ENCODE assay signal across 8 mouse cellular contexts in genomic region chr9:65031355-65031754, GRCm38 (mm10). TPM values are rescaled to one million over a fixed set of nuclear protein-coding genes. Genes with fewer than 3 reads are reported as not detected.
DNase-seq lines count a peak whose midpoint lies in the region; ATAC-seq and TF ChIP-seq lines count a peak whose summit lies in the region.
"Not testable (repeated sequence)": the region's sequence is repeated elsewhere in the genome, so short reads cannot be mapped to it uniquely, and the experiment has no call there.

No protein-coding gene starts in this region.

- peaks cover 26% of the 10 kb centered on the region for H3K36me3 ChIP-seq in erythroblast, embryonic 14.5 days (ENCODE audit: control insufficient read depth)
- not testable (repeated sequence) for H3K36me3 ChIP-seq in kidney, postnatal 0 days (ENCODE audit: insufficient read depth, low read length); macrophage (ENCODE audit: inconsistent target)
- H3K36me3 ChIP-seq in liver, embryonic 15.5 days (replicated peaks): peaks cover 11% of the 10 kb centered on the region

- H3K27me3 ChIP-seq in erythroblast, embryonic 14.5 days (ENCODE audit: control insufficient read depth); kidney, postnatal 0 days (ENCODE audit: insufficient read depth, low read length); liver, embryonic 15.5 days: not testable (repeated sequence)

- peak overlapping the region; percentile 16 for H3K4me3 ChIP-seq in erythroblast, embryonic 14.5 days (replicated peaks)
- not testable (repeated sequence) for H3K4me3 ChIP-seq in kidney, postnatal 0 days (replicated peaks; ENCODE audit: low read depth, low read length); liver, embryonic 15.5 days (replicated peaks); macrophage (ENCODE audit: inconsistent target)

- H3K79me2 ChIP-seq in macrophage (ENCODE audit: inconsistent target): peaks cover 27% of the 10 kb centered on the region

- WGBS in kidney, postnatal 0 days: 76% methylated on average over 5 of the region's 5 CpGs
- 26% methylated on average over 5 of the region's 5 CpGs for WGBS in liver, embryonic 15.5 days (ENCODE audit: insufficient replicate concordance)
- 21% methylated on average over 5 of the region's 5 CpGs for WGBS in macrophage (ENCODE audit: missing documents)

- peaks cover 37% of the 10 kb centered on the region for H3K4me1 ChIP-seq in erythroblast, embryonic 14.5 days (ENCODE audit: control insufficient read depth)
- H3K4me1 ChIP-seq in kidney, postnatal 0 days (replicated peaks; ENCODE audit: insufficient read depth, low read length): not testable (repeated sequence)
- peaks cover 27% of the 10 kb centered on the region for H3K4me1 ChIP-seq in liver, embryonic 15.5 days (replicated peaks)

- DNase-seq in A20 (ENCODE audit: low read depth, low spot score) (peak; percentile 69), MEL-GATA-1-ER (ENCODE audit: extremely low read depth, low read depth) (peak; percentile 50)
- not testable (repeated sequence) for DNase-seq in kidney, postnatal 0 days (ENCODE audit: low spot score)
- DNase-seq in spleen, adult 12 weeks (ENCODE audit: low spot score): peak; percentile 22
- peak; percentile 11 to 12 for DNase-seq in thymus, postnatal 36 days

- H3K4me2 ChIP-seq in kidney, postnatal 0 days (ENCODE audit: low read length): not testable (repeated sequence)
- peak overlapping the region; percentile 87 for H3K4me2 ChIP-seq in liver, embryonic 15.5 days

- not testable (repeated sequence) for H3K27ac ChIP-seq in kidney, postnatal 0 days
- 0 out of 2 replicates have a peak overlapping the region, but pooled peaks have one; percentile 95 for H3K27ac ChIP-seq in liver, embryonic 15.5 days (replicated peaks)
- H3K27ac ChIP-seq in macrophage: peak overlapping the region; percentile 81; the same call in 1 of the 2 replicates

- not testable (repeated sequence) for ATAC-seq in kidney, postnatal 0 days (replicated peaks; ENCODE audit: low FRiP score, low read depth); liver, embryonic 15.5 days (ENCODE audit: insufficient read depth)

- H3K9me3 ChIP-seq in erythroblast, embryonic 14.5 days (ENCODE audit: control insufficient read depth, low read length); kidney, postnatal 0 days (replicated peaks; ENCODE audit: low read length); liver, embryonic 15.5 days (replicated peaks): not testable (repeated sequence)

- TF ChIP-seq CTCF in kidney, postnatal 0 days (IDR thresholded peaks at IDR 0.05; ENCODE audit: low read depth): peak; percentile 28; the same call in 1 of the 2 replicates

- not testable (repeated sequence) for H3K9ac ChIP-seq in kidney, postnatal 0 days (ENCODE audit: low read depth, low read length); liver, embryonic 15.5 days

RNA-seq across cellular contexts. Expression of gene Dpp8, which starts 0.9 kb away (rescaled TPM):
- polyA plus RNA-seq in erythroblast, embryonic 14.5 days (2012): 0.33 and 0.43 TPM in 2 replicates
- polyA plus RNA-seq in kidney, postnatal 0 days (2015; fragmentation: Nextera tagmentation; extraction: Ambion mirVana): 22.9 and 23.2 TPM in 2 replicates
- polyA plus RNA-seq in liver, embryonic 15.5 days (2015; fragmentation: Nextera tagmentation; extraction: Ambion mirVana): 17.7 and 19.2 TPM in 2 replicates
- total RNA-seq in macrophage (2018; cell fraction: chromatin; rRNA removed): 100 to 1,000 TPM; 156 to 345 (median 254) TPM
- total RNA-seq in macrophage (2018; cell fraction: cytosol; rRNA removed): 10 to 100 TPM; 49.1 to 84.1 (median 66.1) TPM
- total RNA-seq in macrophage (2018; cell fraction: nucleus; rRNA removed): 100 to 1,000 TPM; 105 to 244 (median 149) TPM
- polyA plus RNA-seq in macrophage (2018): 55.7 to 65.9 TPM (median 64.1 TPM) in 3 replicates

RNA-seq across cellular contexts. Expression of gene Hacd3, which starts 9.9 kb away (rescaled TPM):
- 0.22 and 0.27 TPM in 2 replicates for polyA plus RNA-seq in erythroblast, embryonic 14.5 days (2012)
- 68.2 and 78.1 TPM in 2 replicates for polyA plus RNA-seq in kidney, postnatal 0 days (2015; fragmentation: Nextera tagmentation; extraction: Ambion mirVana)
- 51.2 and 56.1 TPM in 2 replicates for polyA plus RNA-seq in liver, embryonic 15.5 days (2015; fragmentation: Nextera tagmentation; extraction: Ambion mirVana)
- 10 to 100 TPM in 17 of 26 experiments, 1 to 10 TPM in 9; 6.0 to 20.1 (median 12.4) TPM for total RNA-seq in macrophage (2018; cell fraction: chromatin; rRNA removed)
- total RNA-seq in macrophage (2018; cell fraction: cytosol; rRNA removed): 10 to 100 TPM; 19.6 to 43.2 (median 30.8) TPM
- 10 to 100 TPM; 13.5 to 55.0 (median 28.6) TPM for total RNA-seq in macrophage (2018; cell fraction: nucleus; rRNA removed)
- polyA plus RNA-seq in macrophage (2018): 22.9 to 48.0 TPM (median 31.6 TPM) in 3 replicates

Comparison
In these comparisons a context has a peak if more than half of its experiments do, and no peak if none do; other contexts are left out.
1. RNA of gene Dpp8, which starts 0.9 kb away (polyA plus RNA-seq): 55.7 to 65.9 TPM in macrophage, 22.9 to 23.2 TPM in kidney, postnatal 0 days and 17.7 to 19.2 TPM in liver, embryonic 15.5 days; 0.33 to 0.43 TPM in erythroblast, embryonic 14.5 days; every median in the first group is over 10 times any median in the second.
2. RNA of gene Hacd3, which starts 9.9 kb away (polyA plus RNA-seq): 68.2 to 78.1 TPM in kidney, postnatal 0 days, 51.2 to 56.1 TPM in liver, embryonic 15.5 days and 22.9 to 48.0 TPM in macrophage; 0.22 to 0.27 TPM in erythroblast, embryonic 14.5 days; every median in the first group is over 10 times any median in the second.